Mouse (Mus musculus): Measurements from ENCODE around the gene Nrd1.

Nrd1 gene

DNA sequence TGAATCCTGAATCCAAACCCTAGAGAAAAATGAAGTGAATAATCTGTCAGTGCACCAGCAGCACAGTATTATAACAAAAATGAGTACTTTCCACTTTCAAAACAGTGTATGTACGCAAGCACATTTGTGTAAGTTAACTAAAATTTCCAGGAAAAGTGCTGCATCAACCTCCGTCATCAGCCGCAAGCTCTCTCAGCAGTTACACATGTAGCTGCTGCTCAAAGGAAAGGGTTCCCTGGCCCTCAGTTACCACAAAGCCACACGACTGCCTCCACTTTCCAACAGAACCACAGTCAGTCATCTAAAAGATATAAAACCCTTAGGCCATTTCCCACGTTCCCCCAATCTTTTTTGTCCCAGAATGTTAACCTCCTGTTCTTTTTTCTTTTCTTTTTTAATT lies 102.1 kb downstream of the Nrd1 start:
- no peak for DNase-seq

DNA sequence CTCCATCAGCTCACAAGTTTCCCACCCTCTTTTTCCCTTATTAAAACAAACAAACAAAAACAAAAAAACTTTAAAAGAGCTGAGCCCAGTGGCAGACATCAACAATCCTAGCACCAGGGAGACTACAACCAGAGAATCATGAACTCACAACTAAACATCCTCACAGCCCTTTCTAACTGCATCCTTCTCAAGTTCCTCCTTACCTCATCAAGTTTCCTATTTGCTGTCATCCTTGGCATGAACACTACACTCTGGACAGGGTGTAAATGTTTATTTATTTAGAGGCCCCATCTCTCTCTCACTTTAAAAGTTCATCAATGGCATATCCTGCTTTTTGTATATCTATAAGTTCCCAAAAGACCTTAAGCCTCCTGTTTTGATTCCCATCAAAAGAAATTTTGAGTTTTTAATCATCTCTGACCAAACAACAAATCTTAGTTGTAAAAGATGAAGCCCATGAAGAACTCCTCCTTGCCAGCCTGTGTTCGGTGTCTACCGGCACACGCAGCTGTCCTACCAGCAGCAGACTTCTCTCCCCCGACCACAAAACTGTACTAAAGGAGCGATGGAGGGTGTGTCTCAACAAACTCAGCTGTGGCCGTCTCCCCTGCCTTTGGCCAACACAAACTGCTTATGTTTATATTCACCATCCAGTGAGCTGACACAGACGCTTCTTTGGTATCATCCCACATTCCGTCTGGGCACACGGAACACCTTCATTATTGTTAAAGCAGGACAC lies 102.9 kb downstream of the Nrd1 start:
- DNase-seq = no peak

- no peak for DNase-seq
Observed at GRCm38 (mm10) chr4:109105254-109105653, 104.8 kb downstream of the Nrd1 start.

- DNase-seq = no peak
Observed at GRCm38 (mm10) chr4:109106034-109106433, 105.6 kb downstream of the Nrd1 start.

DNA sequence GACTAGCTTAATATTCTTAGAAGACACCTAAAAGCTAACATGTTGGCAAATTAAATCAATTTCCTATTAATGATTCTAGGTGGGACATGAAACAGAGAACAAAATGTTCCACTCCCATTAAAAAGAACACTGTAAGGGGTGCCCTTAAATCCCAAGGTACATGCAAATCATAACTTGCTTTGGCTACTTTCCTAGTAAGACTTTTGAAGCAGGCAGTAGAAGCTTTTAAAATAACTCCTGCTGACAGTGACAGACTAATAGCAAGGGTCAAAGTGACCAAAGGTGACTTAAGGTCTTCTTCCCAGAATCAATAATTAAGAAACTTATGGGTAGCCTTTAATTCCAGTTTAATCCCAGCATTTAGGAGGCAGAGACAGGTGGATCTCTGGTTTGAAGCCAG lies 106.1 kb downstream of the Nrd1 start:
- no peak for DNase-seq

DNA sequence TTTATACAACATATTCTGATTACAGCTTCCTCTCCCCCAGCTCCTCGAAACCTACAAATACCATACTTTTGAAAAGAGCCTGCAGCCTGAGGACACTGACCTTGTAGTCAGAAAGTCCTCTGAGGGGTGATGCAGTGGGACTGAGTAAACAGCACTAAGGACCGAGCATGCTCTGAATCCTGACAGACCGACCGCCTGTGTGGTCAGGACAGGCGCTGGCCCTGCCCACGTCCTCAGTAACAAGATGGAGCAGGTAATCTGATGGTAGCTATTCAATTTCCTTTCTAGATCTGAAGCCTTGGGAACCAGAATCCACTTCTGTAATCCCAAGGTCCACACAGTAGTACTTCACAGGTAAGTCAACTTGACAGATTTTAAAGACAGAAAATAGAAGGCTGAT lies 108.6 kb downstream of the Nrd1 start:
- no peak for DNase-seq

DNA sequence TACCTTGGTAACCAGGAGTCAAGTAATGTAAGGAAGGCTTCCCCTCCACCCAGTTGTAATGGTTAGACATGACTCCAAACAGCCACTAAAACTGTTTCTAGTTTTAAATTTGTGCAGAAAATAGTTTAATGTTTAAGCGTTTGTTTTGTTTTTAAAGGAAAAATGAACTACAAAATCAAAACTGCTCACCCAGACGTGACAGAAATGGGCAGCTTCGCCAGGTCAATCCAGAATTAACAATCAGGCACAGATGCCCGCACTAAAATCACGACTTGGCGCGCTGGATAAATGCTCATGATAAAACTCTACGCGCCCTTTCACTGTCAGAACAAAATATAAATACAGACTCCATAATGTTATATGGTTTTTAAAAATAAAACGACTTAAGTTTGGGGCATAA lies 109.2 kb downstream of the Nrd1 start:
- no peak for DNase-seq

GRCm38 (mm10) chr4:109110978-109111377 lies 110.5 kb downstream of the Nrd1 start:
- DNase-seq = no peak

Data from embryo, embryonic 11 days (tissue).